Mouse (Mus musculus) left cerebral cortex, adult 8-10 months (tissue): ENCODE results near the gene Gm21762. TPM values are rescaled to one million over a fixed set of nuclear protein-coding genes. Genes with fewer than 3 reads are reported as not detected.
"Not testable (repeated sequence)": the region's sequence is repeated elsewhere in the genome, so short reads cannot be mapped to it uniquely, and the experiment has no call there.

Source experiments
- DNase-seq, 2 experiments: peaks; one replicate each; pipeline ENCODE4 v3.0.0; 2022; ENCODE audit warnings: low spot score in 2 of 2
- total RNA-seq, 4 experiments: library from RNA; stranded (reverse); gene quantifications; 2 replicates each; pipeline ENCODE4 v1.2.4; 2022

Gm21762 gene
- not detected for total RNA-seq

- not testable (repeated sequence) for DNase-seq
These were observed at the start of gene Gm21762 for GRCm38 (mm10) chr13:120215847-120216246. Gene Gm21762, minus strand, starts transcription at chr13:120215947.

GRCm38 (mm10) chr13:120262870-120263269 is 47.1 kb upstream of the Gm21762 start, which contains the start of gene AF067061:
Gene AF067061, plus strand, starts transcription at chr13:120263114.
- not testable (repeated sequence) for DNase-seq

GRCm38 (mm10) chr13:120259718-120260117 is 44.0 kb upstream of the Gm21762 start:
- DNase-seq = not testable (repeated sequence)

GRCm38 (mm10) chr13:120258817-120259658 is 43.3 kb upstream of the Gm21762 start:
- not testable (repeated sequence) for DNase-seq

GRCm38 (mm10) chr13:120251208-120251924 is 35.6 kb upstream of the Gm21762 start:
- DNase-seq = not testable (repeated sequence)

GRCm38 (mm10) chr13:120238811-120239210 is 23.1 kb upstream of the Gm21762 start, which contains the start of gene Gm21731:
Gene Gm21731, plus strand, starts transcription at chr13:120239111.
- DNase-seq = not testable (repeated sequence)

GRCm38 (mm10) chr13:120232447-120233049 is 16.8 kb upstream of the Gm21762 start:
- DNase-seq = not testable (repeated sequence)

GRCm38 (mm10) chr13:120231798-120232197 is 16.1 kb upstream of the Gm21762 start:
- DNase-seq = not testable (repeated sequence)

- not testable (repeated sequence) for DNase-seq
These were observed 7.4 kb upstream of the Gm21762 start for GRCm38 (mm10) chr13:120223012-120223659.

- not testable (repeated sequence) for DNase-seq
These were observed 5.2 kb upstream of the Gm21762 start for GRCm38 (mm10) chr13:120220922-120221321.

- DNase-seq = not testable (repeated sequence)
These were observed 19.4 kb downstream of the Gm21762 start for GRCm38 (mm10) chr13:120196189-120196821.

GRCm38 (mm10) chr13:120172133-120172532 is 43.6 kb downstream of the Gm21762 start, which contains the start of gene Gm21818:
Gene Gm21818, plus strand, starts transcription at chr13:120172433.
- not testable (repeated sequence) for DNase-seq

- DNase-seq = not testable (repeated sequence)
These were observed 47.4 kb downstream of the Gm21762 start for GRCm38 (mm10) chr13:120168301-120168700.

Other genes with a start within 250 kb of the Gm21762 start
- not detected for gene Gm36079, start 188.9 kb downstream of the Gm21762 start, total RNA-seq
- gene Gm21188, start 163.8 kb downstream of the Gm21762 start, total RNA-seq = not detected
- not detected for gene Gm20767, start 75.7 kb downstream of the Gm21762 start, total RNA-seq
- gene Gm21818, start 43.5 kb downstream of the Gm21762 start, total RNA-seq = not detected
- not detected for gene Gm21731, start 23.2 kb upstream of the Gm21762 start, total RNA-seq
- gene AF067061, start 47.2 kb upstream of the Gm21762 start, total RNA-seq = not detected
- not detected for gene BC147527, start 84.4 kb upstream of the Gm21762 start, total RNA-seq
- gene Tcstv3, start 100.9 kb upstream of the Gm21762 start, total RNA-seq = not detected